10 mouse cellular contexts compared by ENCODE assay signal in genomic region chr19:18588243-18588642, GRCm38 (mm10). TPM values are rescaled to one million over a fixed set of nuclear protein-coding genes. Genes with fewer than 3 reads are reported as not detected.
DNase-seq lines count a peak whose midpoint lies in the region; ATAC-seq and TF ChIP-seq lines count a peak whose summit lies in the region.
"Had no signal": no experiment of that assay in that cellular context is flagged by ENCODE, and none has a peak within 500 bp of the region (broad histone marks: within the 10 kb centered on the region; RNA-seq: fewer than 3 reads in every experiment).

No protein-coding gene starts in this region.

- ATAC-seq in lung, postnatal 0 days, result no peak

- DNase-seq in heart, adult 11 months, result peak; percentile 22
- DNase-seq in heart, postnatal 4 days, result no peak
- no peak for DNase-seq in lung, postnatal 0 days (ENCODE audit: low spot score)
- DNase-seq in lung, postnatal 4 days, result no peak
- DNase-seq in ZHBTc4 (ENCODE audit: low read depth, low spot score), result peak; percentile 65
- peak; percentile 62 for DNase-seq in splenic B cell, adult 2 months (ENCODE audit: low read depth, low spot score)
- DNase-seq in kidney, adult 9 months, result no peak
- DNase-seq in gastrocnemius, adult 8-10 months (ENCODE audit: low spot score in 2 of 2), result no peak
- DNase-seq: kidney, adult 18-20 months had no signal

- H3K27ac ChIP-seq in lung, postnatal 0 days (ENCODE audit: low read length), result peak overlapping the region; percentile 60

- peaks cover 7% of the 10 kb centered on the region for H3K36me3 ChIP-seq in lung, postnatal 0 days (ENCODE audit: insufficient read depth, low read length)
- peaks cover 25% of the 10 kb centered on the region for H3K36me3 ChIP-seq in splenic B cell, adult 2 months (ENCODE audit: control insufficient read depth, insufficient read depth, low read length, poor library complexity, severe bottlenecking)

- no peaks in the 10 kb centered on the region for H3K9me3 ChIP-seq in lung, postnatal 0 days (ENCODE audit: low read length)
- H3K9me3 ChIP-seq: megakaryocyte, embryonic 14.5 days had no signal

- no peaks in the 10 kb centered on the region for H3K27me3 ChIP-seq in lung, postnatal 0 days (replicated peaks; ENCODE audit: insufficient read depth, low read length)
- H3K27me3 ChIP-seq in splenic B cell, adult 2 months (ENCODE audit: control insufficient read depth, insufficient read depth, low read length, poor library complexity, severe bottlenecking), result no peaks in the 10 kb centered on the region
- H3K27me3 ChIP-seq: megakaryocyte, embryonic 14.5 days had no signal

- H3K4me3 ChIP-seq in lung, postnatal 0 days (ENCODE audit: low read depth, low read length), result no peak overlapping the region

- H3K4me2 ChIP-seq in lung, postnatal 0 days (replicated peaks; ENCODE audit: low read depth, low read length), result no peak overlapping the region

- peak; percentile 59 for TF ChIP-seq CTCF in lung, postnatal 0 days (IDR thresholded peaks at IDR 0.05)

- H3K9ac ChIP-seq in lung, postnatal 0 days (replicated peaks; ENCODE audit: low read depth), result no peak overlapping the region

- 93% methylated on average over 1 of the region's 1 CpGs for WGBS in lung, postnatal 0 days

- TF ChIP-seq EP300 in lung, postnatal 0 days (IDR thresholded peaks at IDR 0.05), result no peak

- H3K4me1 ChIP-seq in lung, postnatal 0 days (ENCODE audit: insufficient read depth, low read depth, low read length), result no peaks in the 10 kb centered on the region; the same call in 1 of the 2 replicates

RNA-seq across cellular contexts. Expression of gene Ostf1, which starts 43.4 kb away (rescaled TPM):
- 10 to 100 TPM; 52.2 to 53.5 TPM for total RNA-seq in heart, postnatal 4 days (2021)
- 215 and 248 TPM in 2 replicates for polyA plus RNA-seq in lung, postnatal 0 days (2015; fragmentation: Nextera tagmentation; extraction: Ambion mirVana)
- total RNA-seq in gastrocnemius, adult 8-10 months (2022), result 10 to 100 TPM; 22.1 to 28.5 (median 25.5) TPM

RNA-seq across cellular contexts. Expression of gene Nmrk1, which starts 43.5 kb away (rescaled TPM):
- total RNA-seq in heart, postnatal 4 days (2021), result 1 to 10 TPM; 3.3 to 4.1 TPM
- polyA plus RNA-seq in lung, postnatal 0 days (2015; fragmentation: Nextera tagmentation; extraction: Ambion mirVana), result 5.0 and 7.4 TPM in 2 replicates
- total RNA-seq in gastrocnemius, adult 8-10 months (2022), result 1 to 10 TPM; 3.0 to 4.8 (median 3.6) TPM

Comparison
In these comparisons a context has a peak if more than half of its experiments do, and no peak if none do; other contexts are left out.
1. DNase-seq: peak in heart, adult 11 months (single experiment), ZHBTc4 (single experiment) and splenic B cell, adult 2 months (single experiment); none in heart, postnatal 4 days (single experiment), lung, postnatal 0 days (single experiment), lung, postnatal 4 days (0 of 2), kidney, adult 9 months (single experiment) and gastrocnemius, adult 8-10 months (0 of 2).